Mouse (Mus musculus): ENCODE results near the gene Igf2r. TPM values are rescaled to one million over a fixed set of nuclear protein-coding genes. Genes with fewer than 3 reads are reported as not detected.

The Igf2r gene
- 10 to 100 TPM; 45.2 to 46.1 TPM for polyA plus RNA-seq (2017; shearing (Covaris generic))

GRCm38 (mm10) chr17:12769380-12769921, at the start of gene Igf2r:
Gene Igf2r, minus strand, starts transcription at chr17:12769664.
- ATAC-seq, result peak; percentile 82

- ATAC-seq, result no peak
Observed at GRCm38 (mm10) chr17:12815885-12816284, 46.4 kb upstream of the Igf2r start.

DNA sequence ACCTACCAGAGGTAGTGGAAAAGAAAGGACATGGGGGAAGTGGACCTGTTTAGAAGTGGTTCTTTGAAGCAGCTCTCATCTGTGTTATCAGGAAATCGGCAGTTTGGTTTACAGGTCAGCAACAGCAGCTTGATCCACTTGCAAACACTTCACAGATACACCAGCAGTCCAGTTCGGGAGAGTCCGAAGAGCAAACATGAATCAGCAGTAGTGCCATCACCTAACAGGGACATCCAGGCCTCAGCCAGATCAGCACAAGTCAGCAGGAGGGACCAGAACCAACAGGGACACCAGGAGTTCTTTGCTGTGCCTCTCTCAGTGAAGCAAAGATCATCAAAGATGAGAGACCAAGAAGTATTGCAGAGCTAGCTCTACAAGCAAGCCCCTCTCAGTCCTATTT, 45.0 kb upstream of the Igf2r start:
- no peak for ATAC-seq

DNA sequence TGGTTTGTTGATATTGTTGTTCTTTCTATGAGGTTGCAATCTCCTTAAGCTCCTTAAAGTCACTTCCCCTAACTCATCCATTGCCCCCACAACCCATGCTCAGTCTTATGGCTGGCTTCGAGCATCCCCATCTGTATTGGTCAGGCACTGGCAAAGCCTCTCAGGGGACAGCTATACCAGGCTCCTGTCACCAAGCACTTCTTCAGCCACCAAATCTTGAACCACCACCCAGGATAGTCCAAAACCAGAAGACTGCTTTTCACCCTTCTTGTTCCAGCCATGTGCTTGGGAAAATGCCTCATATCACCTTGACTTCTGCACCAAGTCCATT, 41.5 kb upstream of the Igf2r start:
- no peak for ATAC-seq

- ATAC-seq, result peak; percentile 87
Observed at GRCm38 (mm10) chr17:12810103-12810972, 40.9 kb upstream of the Igf2r start.

GRCm38 (mm10) chr17:12808851-12809250, 39.4 kb upstream of the Igf2r start:
- no peak for ATAC-seq

DNA sequence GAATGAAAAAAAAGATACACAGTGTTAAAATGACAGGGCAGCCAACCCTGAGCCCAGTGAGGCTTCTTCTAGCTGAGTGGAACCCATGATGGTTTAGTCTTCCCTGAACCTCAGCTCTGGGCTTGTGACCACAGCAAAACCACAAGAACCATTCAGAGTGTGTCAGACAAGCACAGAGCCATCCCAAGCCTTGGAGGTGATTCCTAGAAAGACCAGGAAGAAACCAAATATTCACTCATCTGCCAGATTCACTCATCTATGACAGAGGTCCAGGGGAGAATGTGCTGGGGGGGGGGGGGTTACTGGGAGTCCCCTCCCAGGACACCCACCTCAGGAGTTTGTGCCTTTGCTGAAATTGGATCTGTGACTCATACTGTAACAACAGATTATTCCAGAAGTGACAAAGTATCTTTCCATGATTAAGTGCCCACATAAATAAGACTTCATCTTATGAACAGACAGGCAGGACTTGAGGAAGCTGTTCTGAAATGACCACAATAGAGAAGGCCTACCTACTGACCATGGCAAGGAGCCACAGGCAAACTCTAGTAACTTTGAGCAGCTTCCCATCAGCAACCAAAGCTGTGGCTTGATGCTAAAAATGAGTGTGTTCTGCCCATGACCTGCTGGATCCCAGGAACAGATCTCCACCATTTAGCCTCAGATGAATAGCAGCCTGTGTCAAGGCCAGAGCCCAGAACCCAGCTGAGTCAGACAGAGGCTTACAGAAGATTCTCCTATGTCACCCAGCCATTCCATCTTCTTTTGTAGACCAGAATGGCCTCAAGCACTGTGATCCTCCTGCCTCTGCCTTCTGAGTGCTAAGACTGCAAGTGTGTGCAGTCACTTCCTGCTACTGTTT, 35.4 kb upstream of the Igf2r start:
- ATAC-seq, result no peak

DNA sequence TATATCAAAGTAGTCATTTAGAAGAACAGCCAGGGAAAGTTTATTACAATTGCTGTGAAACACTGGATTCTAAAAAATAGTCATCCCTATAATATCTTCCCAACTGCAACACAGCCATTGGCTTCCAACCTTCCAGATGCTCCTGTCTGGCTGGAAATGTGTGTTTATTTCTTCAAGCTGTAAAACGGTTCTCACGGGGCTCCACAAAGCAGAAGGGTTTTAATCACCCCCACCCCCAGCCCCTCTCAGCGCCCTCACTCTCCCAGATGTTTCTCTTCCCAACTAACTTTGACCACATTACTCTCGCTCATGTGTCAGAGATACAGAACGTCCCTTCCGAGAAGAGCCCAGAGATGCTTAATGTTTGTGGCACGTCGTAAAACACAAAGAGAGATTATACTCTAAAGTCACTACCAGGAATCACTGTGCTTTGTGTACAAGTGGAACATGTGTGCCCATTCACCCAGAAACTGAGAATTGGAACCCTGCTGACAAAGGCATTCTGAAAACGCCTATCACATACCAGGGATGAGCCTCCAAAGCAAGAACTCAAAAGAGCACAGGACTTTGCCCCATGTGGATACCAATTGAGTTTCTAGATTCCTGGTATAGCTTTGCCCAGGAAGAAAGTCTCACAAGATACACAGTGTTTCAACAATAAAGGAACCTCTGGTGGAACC, 32.5 kb upstream of the Igf2r start:
- no peak for ATAC-seq

GRCm38 (mm10) chr17:12799368-12800275, 30.2 kb upstream of the Igf2r start:
- ATAC-seq, result no peak

DNA sequence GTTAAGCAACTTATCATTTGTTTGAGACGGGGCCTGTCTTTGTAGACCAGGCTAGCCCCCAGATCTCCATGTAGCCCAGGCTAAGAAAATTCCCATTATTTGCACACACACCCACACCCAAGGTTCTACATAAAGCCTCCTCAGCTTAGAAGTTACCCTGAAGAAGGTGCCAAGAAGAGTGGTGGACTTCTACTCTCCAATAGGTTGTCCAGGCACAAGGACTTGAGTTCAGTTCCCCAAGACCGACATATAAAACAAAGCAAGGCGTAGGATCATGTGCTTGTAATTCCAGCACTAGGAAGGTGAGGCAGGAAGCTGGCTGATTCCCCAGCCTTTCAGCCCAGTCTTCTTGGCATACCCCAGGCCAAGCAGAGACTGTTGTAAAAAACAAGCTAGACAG, 29.1 kb upstream of the Igf2r start:
- ATAC-seq, result no peak

GRCm38 (mm10) chr17:12797427-12798029, 28.1 kb upstream of the Igf2r start:
- no peak for ATAC-seq

- ATAC-seq, result no peak
Observed at GRCm38 (mm10) chr17:12796633-12797032, 27.2 kb upstream of the Igf2r start.

DNA sequence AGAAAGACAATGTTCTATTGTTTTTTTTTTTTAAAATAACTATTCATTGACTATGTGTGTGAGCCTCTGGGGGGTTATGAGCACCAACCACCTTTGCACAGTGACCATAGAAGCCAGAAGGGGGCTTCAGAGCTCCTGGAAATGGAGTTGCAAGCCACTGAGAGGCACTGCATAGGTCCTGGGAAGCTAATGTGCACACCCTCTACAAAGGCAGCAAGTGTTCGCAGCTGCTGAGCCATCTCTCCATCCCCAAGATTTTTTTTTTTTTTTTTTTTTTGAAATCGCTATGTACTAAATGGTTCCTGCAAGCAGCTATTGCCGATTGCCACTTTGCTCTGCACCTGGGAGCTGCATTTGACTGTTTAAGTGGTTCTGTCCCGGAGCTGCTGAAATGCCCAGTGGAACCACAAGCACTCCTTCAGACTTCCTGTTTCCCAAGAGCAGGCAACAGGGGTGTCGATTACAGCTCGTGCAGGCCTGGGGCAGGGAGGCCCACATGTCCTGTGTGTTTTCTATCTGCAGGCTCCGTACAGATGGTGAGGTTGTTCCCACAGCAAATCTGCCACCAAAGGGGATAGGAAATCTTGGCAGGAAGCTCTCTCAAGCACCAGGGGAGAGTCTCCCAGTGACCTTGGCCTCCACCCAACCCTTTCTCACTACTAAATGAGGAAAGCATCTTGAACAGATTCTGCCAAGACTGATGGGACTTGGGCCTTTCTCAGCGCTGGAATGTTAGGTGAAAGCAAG, 24.4 kb upstream of the Igf2r start:
- ATAC-seq, result peak; percentile 13

GRCm38 (mm10) chr17:12792422-12793206, 23.1 kb upstream of the Igf2r start:
- ATAC-seq, result no peak

DNA sequence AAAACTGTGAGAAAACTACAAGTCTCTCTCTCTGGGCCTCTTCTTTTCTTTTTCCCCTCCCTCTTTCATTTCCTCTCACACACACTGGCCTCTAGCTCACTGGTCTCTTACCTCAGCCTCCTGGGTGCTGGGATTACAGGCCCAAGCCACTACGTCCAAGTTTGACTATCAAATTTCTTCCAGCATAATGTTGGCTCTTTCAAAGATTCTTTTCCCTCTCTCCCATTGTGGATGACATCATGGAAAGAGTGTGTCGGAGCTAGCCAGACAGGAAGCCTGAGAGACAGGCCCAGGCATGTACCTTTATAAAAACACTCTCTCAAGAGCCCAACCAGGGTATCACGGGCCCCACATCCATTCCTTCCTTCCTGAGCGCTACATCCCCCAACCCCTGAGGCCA, 22.0 kb upstream of the Igf2r start:
- ATAC-seq, result peak; percentile 92

GRCm38 (mm10) chr17:12791079-12791406, 21.6 kb upstream of the Igf2r start:
- ATAC-seq, result no peak

DNA sequence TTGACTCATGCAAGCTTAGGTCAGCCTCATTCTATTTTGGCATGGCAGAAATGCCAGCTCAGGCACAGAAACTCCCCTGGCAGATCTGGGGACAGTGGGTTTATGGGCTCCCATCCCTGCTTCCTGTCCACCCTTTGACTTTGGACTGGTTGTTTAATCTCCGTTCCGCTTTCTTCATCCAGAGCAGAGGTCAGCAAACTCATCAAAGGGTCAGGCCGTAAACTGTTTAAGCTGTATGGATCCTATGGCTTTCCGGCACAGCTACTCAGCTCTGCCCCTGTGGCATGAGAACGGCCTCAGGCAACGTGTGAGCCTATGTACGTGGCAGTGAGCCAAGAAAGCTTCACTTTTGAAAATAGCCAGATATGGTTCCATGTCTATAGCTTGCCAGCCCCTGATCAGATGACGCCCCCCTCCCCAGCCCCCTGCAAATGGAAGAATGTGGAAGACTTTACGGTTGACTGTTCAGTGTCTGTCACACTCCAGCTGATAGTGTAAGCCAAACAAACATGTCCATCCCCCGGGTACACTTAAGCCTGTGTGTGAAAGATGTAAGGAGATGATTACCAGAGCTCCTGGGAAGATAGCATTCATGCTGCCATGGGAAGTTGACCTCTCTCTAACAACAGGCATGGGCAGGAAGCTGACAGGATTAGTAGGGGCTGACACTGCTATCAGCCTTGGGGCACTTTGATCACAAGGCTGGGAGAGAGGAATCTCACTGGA, 21.1 kb upstream of the Igf2r start:
- ATAC-seq, result no peak

GRCm38 (mm10) chr17:12782861-12783847, 13.7 kb upstream of the Igf2r start:
- peak; percentile 79 for ATAC-seq
